Mouse (Mus musculus) lung, embryonic 16.5 days (tissue): ENCODE data around the gene Acot6. TPM values are rescaled to one million over a fixed set of nuclear protein-coding genes. Genes with fewer than 3 reads are reported as not detected.

Experiments used
- ATAC-seq: fragments of 200-750 bp; cut with Nextera tagmentation; 2 replicates; pipeline ENCODE4 v1.8.0; 2017; ENCODE audit warnings: low read depth, mild to moderate bottlenecking, moderate library complexity
- H3K27ac ChIP-seq: fragments of 300-500 bp; sonication (generic); 2 replicates; pipeline ENCODE4 v1.5.1; 2014; ENCODE audit warnings: mild to moderate bottlenecking, control low read depth, low read length
- H3K27me3 ChIP-seq: fragments of 300-500 bp; sonication (generic); 2 replicates; pipeline ENCODE4 v1.6.1; 2014; ENCODE audit warnings: low read depth, low read length, mixed read lengths; ENCODE audit not compliant: control insufficient read depth, insufficient read depth
- H3K36me3 ChIP-seq: fragments of 300-500 bp; sonication (generic); 2 replicates; pipeline ENCODE4 v1.6.1; 2014; ENCODE audit warnings: low read length; ENCODE audit not compliant: control insufficient read depth, insufficient read depth
- H3K4me1 ChIP-seq: fragments of 300-500 bp; sonication (generic); replicated peaks from 2 replicates; pipeline ENCODE4 v1.6.1; 2014; ENCODE audit warnings: low read length, mixed read lengths; ENCODE audit not compliant: control insufficient read depth, insufficient read depth
- H3K4me2 ChIP-seq: fragments of 300-500 bp; sonication (generic); 2 replicates; pipeline ENCODE4 v1.6.1; 2014; ENCODE audit warnings: low read depth, low read length, control low read depth
- H3K4me3 ChIP-seq: fragments of 300-500 bp; sonication (generic); 2 replicates; pipeline ENCODE4 v1.5.1; 2014; ENCODE audit warnings: mild to moderate bottlenecking, low read length, control low read depth
- H3K9ac ChIP-seq: fragments of 300-500 bp; sonication (generic); 2 replicates; pipeline ENCODE4 v1.6.1; 2014; ENCODE audit warnings: low read length, control low read depth
- H3K9me3 ChIP-seq: fragments of 300-500 bp; sonication (generic); 2 replicates; pipeline ENCODE4 v1.6.1; 2016; ENCODE audit warnings: low read length; ENCODE audit not compliant: control insufficient read depth
- WGBS: fragments of 180-500 bp; shearing (Covaris S2); extraction: QIAGEN DNeasy Blood & Tissue Kit; methylation state at CpG from one replicate; pipeline ENCODE4 v1.1.7; 2014; 5-methylcytosine and 5-hydroxymethylcytosine counted together
- polyA plus RNA-seq: library from polyadenylated mRNA; unstranded; fragments of >200 nt; fragmentation: Nextera tagmentation; extraction: Ambion mirVana; gene quantifications from 2 replicates; pipeline ENCODE4 v1.2.1, GENCODE M21; 2015

Gene Acot6
- polyA plus RNA-seq, 1 experiment from 2014 or later, result 1.8 TPM

- Histone ChIP-seq H3K9me3 (no peaks in the 10 kb centered on the region), H3K27me3 (no peaks in the 10 kb centered on the region), H3K9ac (peak overlapping the region; percentile 39; the same call in 1 of the 2 replicates), H3K27ac (no peak overlapping the region), H3K4me2 (peak overlapping the region; percentile 83), H3K36me3 (no peaks in the 10 kb centered on the region), H3K4me1 (peaks cover 5% of the 10 kb centered on the region), H3K4me3 (peak overlapping the region; percentile 74)
- no peak for ATAC-seq
- WGBS, result 26% methylated on average over 6 of the region's 6 CpGs
Measured at GRCm38 (mm10) chr12:84113676-84114075, 13.2 kb downstream of the Acot6 start.

DNA sequence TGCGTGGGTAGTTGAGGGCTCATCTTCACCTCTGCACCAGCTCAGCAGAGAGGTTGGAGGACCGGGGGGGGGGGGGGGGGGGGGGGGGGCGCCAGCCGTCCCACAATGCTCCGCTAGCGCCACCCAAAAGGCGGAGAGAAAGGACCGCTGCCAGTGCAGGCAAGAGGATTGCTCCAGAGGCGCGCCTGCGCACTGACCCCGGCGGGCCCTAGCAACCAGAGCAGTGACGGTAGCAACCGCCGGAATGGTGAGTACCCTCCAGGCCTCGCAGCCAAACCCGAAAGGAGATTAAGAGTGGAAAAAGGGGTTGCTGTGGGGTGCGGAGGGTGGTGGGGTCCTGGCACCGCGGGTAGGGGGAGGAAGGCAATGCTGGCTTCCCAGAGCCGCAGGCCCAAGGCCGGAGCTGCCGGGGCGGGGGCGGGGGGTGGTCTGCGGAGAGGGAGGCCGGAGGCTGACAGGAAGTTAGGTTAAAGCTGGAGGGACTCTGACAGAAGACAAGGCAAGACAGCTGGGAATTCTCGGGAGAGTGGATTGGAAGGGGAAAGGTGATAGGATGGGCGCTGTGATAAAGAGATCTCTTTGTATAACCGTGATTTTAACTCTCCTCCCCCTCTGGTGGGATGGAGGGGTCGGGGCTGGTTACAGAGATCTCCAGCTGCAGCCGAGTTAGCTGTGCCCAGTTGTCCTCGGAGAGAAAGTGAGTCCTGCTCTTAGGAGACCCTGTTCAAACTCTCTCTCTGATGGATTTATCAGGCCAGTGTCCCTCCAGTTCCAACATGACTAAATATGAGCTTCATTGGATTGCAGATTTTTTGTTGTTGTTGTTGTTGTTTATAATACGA, 13.9 kb downstream of the Acot6 start, which contains the start of gene Dnal1:
Gene Dnal1, plus strand, starts transcription at position 214 of the 842 bp plus-strand sequence.
- H3K36me3 ChIP-seq, result no peaks in the 10 kb centered on the region
- peak; percentile 99 for ATAC-seq
- peak within 1 kb of the TSS; percentile 79 for H3K9ac ChIP-seq
- H3K4me1 ChIP-seq, result peaks cover 5% of the 10 kb centered on the region
- H3K9me3 ChIP-seq, result no peaks in the 10 kb centered on the region
- peak within 1 kb of the TSS; percentile 83 for H3K4me2 ChIP-seq
- H3K27ac ChIP-seq, result peak within 1 kb of the TSS; percentile 29
- peak within 1 kb of the TSS; percentile 74 for H3K4me3 ChIP-seq
- H3K27me3 ChIP-seq, result no peaks in the 10 kb centered on the region
- WGBS, result 3% methylated on average over 30 of the region's 35 CpGs

DNA sequence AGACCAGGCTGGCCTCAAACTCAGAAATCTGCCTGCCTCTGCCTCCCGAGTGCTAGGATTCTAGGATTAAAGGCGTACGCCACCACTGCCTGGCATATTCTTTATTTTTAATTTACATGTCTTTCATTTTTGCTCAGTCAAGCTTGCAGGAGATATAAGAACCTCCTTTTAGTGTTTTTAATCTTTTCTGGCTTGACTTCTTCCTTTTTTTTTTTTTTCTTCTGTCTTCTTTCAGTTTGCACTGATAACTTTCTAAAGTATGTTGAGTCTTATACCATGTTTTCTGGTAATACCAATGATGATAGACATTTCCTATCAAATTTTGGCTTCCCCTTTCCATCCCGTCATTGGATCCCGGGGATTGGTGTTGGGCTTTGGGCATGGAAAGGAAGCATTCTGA, 19.1 kb downstream of the Acot6 start:
- 95% methylated on average over 5 of the region's 5 CpGs for WGBS
- ATAC-seq, result no peak
- Histone ChIP-seq H3K36me3 (no peaks in the 10 kb centered on the region), H3K4me2 (no peak overlapping the region), H3K27me3 (no peaks in the 10 kb centered on the region), H3K27ac (no peak overlapping the region), H3K9me3 (no peaks in the 10 kb centered on the region), H3K4me1 (peaks cover 8% of the 10 kb centered on the region), H3K4me3 (no peak overlapping the region), H3K9ac (no peak overlapping the region)

DNA sequence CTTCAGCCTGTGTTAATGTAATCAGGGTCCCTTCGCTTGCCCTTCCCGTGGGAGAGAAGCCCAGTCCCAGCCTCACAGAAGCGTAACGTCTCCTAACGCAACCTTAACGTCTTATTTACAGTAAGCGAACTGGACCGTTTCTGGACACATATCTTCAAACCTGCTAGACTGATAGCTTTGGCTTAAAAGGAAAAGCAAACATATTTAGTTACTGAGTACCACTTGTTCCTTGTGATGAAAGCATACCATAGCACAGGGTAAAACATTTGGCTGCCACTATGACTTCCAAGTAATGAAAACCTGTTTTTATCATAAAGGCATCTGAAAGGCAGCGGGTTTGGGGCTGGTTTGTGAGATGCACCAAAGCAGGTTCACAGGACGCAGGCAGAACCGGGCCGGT, 25.4 kb downstream of the Acot6 start:
- 0 out of 2 replicates have a peak overlapping the region, but pooled peaks have one; percentile 16 for H3K4me3 ChIP-seq
- H3K27ac ChIP-seq, result peak overlapping the region; percentile 74
- H3K27me3 ChIP-seq, result no peaks in the 10 kb centered on the region
- 36% methylated on average over 12 of the region's 12 CpGs for WGBS
- 0 out of 2 replicates have a peak, but pooled peaks cover 3% of the 10 kb centered on the region for H3K36me3 ChIP-seq
- H3K9ac ChIP-seq, result no peak overlapping the region
- ATAC-seq, result peak; percentile 70
- no peaks in the 10 kb centered on the region for H3K9me3 ChIP-seq
- peak overlapping the region; percentile 37; the same call in 1 of the 2 replicates for H3K4me2 ChIP-seq
- H3K4me1 ChIP-seq, result peaks cover 2% of the 10 kb centered on the region; the same call in 1 of the 2 replicates

GRCm38 (mm10) chr12:84126899-84127298, 26.4 kb downstream of the Acot6 start:
- Histone ChIP-seq H3K9ac (no peak overlapping the region), H3K4me3 (no peak overlapping the region), H3K27me3 (no peaks in the 10 kb centered on the region), H3K4me2 (no peak overlapping the region), H3K27ac (no peak overlapping the region), H3K9me3 (no peaks in the 10 kb centered on the region), H3K36me3 (peaks cover 8% of the 10 kb centered on the region; the same call in 1 of the 2 replicates), H3K4me1 (peaks cover 2% of the 10 kb centered on the region; the same call in 1 of the 2 replicates)
- 81% methylated on average over 2 of the region's 2 CpGs for WGBS
- ATAC-seq, result no peak

- ATAC-seq, result no peak
- H3K4me1 ChIP-seq, result peaks cover 2% of the 10 kb centered on the region; the same call in 1 of the 2 replicates
- no peaks in the 10 kb centered on the region for H3K9me3 ChIP-seq
- no peak overlapping the region for H3K27ac ChIP-seq
- no peak overlapping the region for H3K4me3 ChIP-seq
- 86% methylated on average over 6 of the region's 6 CpGs for WGBS
- H3K27me3 ChIP-seq, result no peaks in the 10 kb centered on the region
- no peak overlapping the region for H3K9ac ChIP-seq
- H3K36me3 ChIP-seq, result peaks cover 10% of the 10 kb centered on the region; the same call in 1 of the 2 replicates
- H3K4me2 ChIP-seq, result no peak overlapping the region
Measured at GRCm38 (mm10) chr12:84128576-84128975, 28.1 kb downstream of the Acot6 start.

DNA sequence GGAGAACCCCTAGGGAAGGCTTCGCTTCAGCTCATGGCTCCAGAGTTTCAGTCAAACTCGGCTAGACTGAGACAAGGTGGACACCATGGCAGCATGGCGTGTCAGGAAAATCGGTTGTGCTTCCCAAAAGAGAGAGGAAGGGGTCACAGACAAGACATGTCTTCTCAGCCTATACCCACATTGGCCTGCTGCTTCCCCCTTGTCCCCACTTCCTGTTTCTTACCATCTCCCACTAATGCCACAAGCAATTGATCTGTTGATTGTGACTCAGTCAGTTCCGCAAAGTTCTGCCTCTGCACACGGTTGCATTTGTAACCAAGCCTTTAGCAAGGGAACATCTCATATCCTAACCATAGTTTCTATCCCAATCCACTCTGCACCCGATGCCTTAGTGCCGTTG, 29.5 kb downstream of the Acot6 start:
- peaks cover 10% of the 10 kb centered on the region; the same call in 1 of the 2 replicates for H3K36me3 ChIP-seq
- H3K27me3 ChIP-seq, result no peaks in the 10 kb centered on the region
- 87% methylated on average over 8 of the region's 8 CpGs for whole genome bisulfite sequencing
- H3K9me3 ChIP-seq, result no peaks in the 10 kb centered on the region
- no peaks in the 10 kb centered on the region; the same call in 1 of the 2 replicates for H3K4me1 ChIP-seq
- H3K4me2 ChIP-seq, result no peak overlapping the region
- no peak overlapping the region for H3K9ac ChIP-seq
- ATAC-seq, result no peak
- no peak overlapping the region for H3K4me3 ChIP-seq
- no peak overlapping the region for H3K27ac ChIP-seq

GRCm38 (mm10) chr12:84132265-84132664, 31.8 kb downstream of the Acot6 start:
- H3K4me2 ChIP-seq, result no peak overlapping the region
- no peak overlapping the region for H3K4me3 ChIP-seq
- H3K27ac ChIP-seq, result no peak overlapping the region
- WGBS, result 52% methylated on average over 3 of the region's 3 CpGs
- peaks cover 8% of the 10 kb centered on the region; the same call in 1 of the 2 replicates for H3K36me3 ChIP-seq
- no peaks in the 10 kb centered on the region for H3K9me3 ChIP-seq
- H3K9ac ChIP-seq, result no peak overlapping the region
- no peaks in the 10 kb centered on the region for H3K4me1 ChIP-seq
- no peak for ATAC-seq
- H3K27me3 ChIP-seq, result no peaks in the 10 kb centered on the region

GRCm38 (mm10) chr12:84137131-84137530, 36.7 kb downstream of the Acot6 start:
- no peak overlapping the region for H3K27ac ChIP-seq
- no peaks in the 10 kb centered on the region for H3K27me3 ChIP-seq
- H3K4me1 ChIP-seq, result no peaks in the 10 kb centered on the region
- H3K4me2 ChIP-seq, result no peak overlapping the region
- no peak overlapping the region for H3K4me3 ChIP-seq
- H3K9me3 ChIP-seq, result no peaks in the 10 kb centered on the region
- no peak overlapping the region for H3K9ac ChIP-seq
- ATAC-seq, result no peak
- 89% methylated on average over 7 of the region's 7 CpGs for WGBS
- H3K36me3 ChIP-seq, result peaks cover 2% of the 10 kb centered on the region; the same call in 1 of the 2 replicates
